Mouse (Mus musculus) embryo, embryonic 11 days (tissue): ENCODE data around the gene Ramp3.
"Not testable (repeated sequence)": the region's sequence is repeated elsewhere in the genome, so short reads cannot be mapped to it uniquely, and the experiment has no call there.

Source experiments
- DNase-seq: peaks from one replicate; pipeline ENCODE4 v3.0.0-alpha.2; 2015

Ramp3 gene

DNA sequence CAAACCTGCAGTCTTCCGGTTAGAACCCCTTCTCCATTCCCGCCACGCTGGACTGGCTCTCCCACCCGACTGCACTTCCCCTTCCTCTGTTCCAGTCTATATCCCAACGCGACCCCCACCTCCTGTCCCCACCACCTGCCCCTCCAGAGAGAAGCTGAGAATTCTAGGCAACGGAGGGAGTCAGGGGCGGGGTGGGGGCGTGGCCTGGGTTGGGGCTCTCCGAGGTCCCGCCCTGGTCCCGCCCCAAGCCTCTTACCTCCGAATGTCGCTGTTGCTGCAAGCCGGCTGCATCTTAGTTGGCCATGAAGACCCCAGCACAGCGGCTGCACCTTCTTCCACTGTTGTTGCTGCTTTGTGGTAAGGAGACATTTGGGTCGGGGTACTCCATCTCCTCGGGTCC lies at the start of gene Ramp3:
Gene Ramp3 (plus strand): TSS at position 251 of the 400 bp plus-strand sequence.
- peak; percentile 88 for DNase-seq

DNA sequence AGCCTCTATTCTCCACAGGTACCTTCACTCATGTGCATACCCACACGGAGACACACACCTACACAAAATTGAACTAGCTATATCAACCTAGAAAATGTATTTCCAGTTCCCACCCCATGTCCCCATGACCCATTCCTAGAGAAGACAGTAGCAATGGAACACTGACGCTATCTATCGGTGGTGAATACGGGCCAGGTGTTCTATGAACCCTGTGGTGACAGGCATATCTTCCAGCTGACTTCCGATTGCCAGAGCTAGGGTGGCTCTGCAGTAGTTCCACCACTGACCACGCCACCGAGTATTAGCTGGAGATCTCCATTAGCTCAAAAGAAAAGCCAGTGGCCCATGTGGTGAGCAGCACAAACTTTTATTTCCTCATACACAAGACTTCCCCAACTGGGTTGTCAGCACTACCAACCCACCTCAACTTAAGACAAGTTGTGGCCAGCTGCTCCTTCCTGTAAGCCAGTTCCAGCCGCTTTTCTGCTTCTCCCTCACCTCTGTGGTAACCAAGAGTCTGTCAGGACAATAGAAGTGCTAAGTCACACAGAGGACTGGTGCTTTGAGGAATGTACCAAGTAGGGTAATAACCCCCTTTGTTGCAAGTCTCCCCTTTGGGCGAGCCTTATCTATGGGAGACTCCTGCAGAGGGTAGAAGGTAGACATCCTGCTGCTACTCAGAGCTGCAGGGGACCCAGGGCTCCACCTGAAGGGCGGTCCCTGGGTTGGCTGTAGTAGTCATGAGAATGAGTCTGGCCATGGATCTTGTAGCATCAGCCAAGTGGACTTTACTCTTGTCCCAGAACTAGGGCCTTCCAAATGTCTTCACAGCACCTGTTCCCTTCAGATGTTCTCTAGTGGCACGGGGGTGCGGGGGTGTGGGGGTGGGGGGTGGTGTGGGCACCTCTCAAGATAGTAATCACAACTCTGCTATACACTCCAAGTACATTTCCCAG lies 42.8 kb upstream of the Ramp3 start:
- DNase-seq, result no peak

DNA sequence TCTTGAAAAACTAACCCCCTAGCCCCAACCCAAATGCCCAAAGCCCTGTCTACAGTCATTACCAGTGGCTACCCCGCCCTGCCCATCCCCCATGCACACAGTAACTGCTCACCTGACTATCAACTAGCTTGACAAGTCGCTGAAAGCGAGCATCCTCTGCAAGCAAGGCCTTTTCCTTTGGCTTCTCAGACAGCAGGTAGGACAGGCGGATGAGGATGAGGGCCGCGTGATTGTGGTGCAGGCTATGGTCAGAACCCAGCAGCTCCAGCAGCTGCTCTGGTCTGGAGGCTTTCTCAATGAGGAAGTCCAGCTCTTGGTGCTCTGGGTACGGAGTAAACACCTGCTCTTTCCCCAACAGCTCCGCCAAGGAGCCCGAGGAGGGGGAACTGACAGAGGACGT lies 34.6 kb upstream of the Ramp3 start:
- no peak for DNase-seq

DNA sequence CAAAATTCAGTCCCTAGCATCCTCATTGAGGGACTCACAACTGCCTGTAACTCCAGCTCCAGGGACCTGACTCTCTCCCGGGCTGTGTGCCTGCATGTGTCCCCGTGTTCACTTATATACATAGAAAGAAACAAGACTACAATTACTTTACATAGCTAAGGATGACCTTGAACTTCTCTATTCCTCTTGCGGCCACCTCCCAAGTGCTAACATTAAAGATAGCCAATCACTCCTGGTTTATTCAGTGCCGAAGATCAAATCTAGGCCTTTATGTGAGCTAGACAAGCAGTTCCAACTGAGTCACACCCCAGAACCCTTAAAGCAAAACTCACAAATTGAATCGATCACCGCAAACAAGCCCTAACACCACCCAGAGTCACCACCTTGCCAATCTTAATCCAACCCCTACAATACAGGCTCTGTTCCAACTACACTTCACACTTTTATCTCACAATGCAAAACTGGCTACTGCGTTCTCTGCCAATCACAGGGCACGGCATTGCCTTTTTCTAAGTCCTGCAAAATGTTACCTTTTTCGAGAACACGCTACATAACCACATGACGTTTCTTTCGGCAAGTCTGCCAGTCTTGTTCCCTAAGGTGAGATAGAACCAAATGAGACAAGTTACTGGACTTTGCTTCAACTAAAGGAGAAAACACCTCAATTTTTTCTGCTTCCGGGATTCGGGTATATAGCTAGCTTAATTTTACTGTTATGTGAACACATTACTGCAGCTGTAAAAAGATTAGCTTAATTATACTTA lies 33.5 kb upstream of the Ramp3 start:
- no peak for DNase-seq

DNA sequence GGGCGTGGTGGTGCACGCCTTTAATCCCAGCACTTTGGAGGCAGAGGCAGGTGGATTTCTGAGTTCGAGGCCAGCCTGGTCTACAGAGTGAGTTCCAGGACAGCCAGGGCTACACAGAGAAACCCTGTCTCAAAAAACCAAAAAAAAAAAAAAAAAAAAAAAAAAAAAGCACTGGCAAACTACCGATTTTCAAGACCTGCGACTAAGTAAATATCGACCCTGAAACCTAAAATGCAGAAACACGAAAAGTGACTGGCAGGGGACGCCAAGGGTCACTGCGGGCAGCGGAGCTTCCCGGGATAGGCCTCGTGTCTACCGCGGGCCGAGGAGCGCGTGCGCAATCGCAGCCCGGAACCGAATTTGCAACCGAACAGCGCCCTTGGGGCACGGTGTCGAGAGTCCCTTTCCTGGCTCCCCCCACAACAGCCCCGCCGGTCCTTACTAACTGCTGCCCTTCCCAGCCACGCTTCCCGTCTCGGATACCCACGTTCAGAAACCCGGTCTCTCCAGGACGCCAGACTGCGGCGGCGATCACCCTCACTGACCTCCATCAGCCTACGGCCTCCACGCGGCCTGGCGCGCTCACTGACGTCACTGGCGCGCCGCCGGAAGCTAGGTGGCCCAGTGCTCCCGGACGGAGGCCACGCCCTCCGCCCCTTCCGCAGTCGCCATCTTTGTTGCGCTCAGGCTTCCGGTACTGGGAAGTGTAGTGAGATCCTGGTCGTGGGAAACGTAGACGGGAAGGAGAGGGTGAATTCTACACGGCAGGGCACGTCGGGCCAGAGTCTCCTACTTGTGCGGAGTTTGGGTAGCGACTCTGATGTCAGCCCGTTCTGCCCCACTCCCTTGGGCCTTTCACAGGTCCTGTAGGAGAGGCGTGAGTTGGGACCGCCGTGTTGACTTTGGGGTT lies 32.6 kb upstream of the Ramp3 start, which contains the start of gene Tbrg4:
Gene Tbrg4 (minus strand): TSS at position 590 of the 910 bp plus-strand sequence.
- peak; percentile 98 for DNase-seq

DNA sequence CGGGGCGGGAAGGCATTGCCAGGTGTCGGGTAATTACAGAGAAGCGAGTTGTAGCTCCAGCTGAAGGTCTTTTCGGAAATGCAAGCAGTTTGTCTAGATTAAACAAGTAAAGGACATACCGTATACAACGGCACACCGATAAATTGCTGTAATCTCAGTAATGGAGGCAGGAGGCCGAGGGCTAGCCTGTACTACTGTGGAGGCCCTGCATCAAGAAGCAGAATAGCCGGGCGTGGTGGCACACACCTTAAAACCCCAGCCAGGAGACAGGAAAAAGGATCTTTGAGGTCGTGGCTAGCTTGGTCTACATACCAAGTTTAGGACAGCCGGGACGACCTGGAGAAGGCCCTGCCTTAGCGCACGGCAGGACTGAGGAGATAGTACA lies 31.9 kb upstream of the Ramp3 start:
- DNase-seq, result no peak

DNA sequence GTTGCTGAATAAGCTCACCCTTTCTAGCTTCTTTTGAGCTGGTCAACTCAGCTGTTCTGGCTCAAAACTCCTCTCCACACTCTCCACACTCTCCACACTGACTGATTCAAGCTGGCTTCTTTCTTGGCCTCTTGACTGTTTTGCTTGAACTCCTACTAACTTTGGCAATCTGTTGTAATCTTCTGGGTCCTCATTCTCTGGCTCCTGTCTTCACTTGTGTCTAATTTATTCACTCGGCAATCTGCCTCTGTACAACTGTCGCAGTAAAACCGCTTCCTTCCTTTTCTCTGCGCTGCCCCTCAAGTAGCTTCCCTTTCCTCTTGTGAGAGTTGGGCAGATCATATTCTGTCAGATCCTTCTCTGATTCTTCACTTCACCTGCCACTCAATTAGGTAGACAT lies 30.6 kb upstream of the Ramp3 start:
- DNase-seq, result no peak

DNA sequence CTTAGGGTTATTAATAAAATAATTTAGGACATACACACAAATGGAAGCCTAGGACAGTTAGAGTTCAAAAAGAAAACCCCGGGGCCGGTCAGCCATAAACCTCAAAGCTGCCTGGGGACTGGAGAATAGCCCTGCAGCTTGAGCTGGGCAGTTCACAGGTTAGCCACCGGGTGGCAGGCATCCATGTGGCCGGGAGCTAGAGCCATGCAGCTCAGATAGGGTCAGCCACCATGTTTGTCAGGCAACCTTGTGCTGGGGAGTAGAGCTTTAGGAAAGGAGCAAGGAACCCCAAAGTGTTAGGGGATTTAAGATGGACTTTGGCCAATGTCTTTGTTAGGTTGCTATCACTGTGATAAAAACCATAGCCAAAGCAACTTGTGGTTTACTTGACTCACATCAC lies 29.8 kb upstream of the Ramp3 start:
- DNase-seq, result peak; percentile 74

DNA sequence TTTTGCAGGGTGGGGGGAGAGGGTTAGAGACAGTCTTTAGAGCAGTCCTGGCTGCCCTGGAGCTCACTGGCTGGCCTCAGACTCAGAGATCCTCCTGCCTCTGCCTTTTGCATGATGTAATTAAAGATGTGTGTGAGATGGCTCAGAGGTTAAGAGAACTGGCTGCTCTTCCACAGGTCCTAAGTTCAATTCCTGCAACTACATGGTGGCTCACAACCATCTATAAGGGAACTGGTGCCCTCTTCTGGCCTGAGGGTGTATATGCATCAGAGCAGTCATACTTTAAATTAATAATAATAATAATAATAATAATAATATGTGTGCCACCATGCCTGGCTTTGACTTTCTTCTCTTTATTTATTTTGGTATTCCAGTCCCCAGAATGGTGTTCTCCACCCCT lies 28.7 kb upstream of the Ramp3 start:
- DNase-seq, result peak; percentile 26

DNA sequence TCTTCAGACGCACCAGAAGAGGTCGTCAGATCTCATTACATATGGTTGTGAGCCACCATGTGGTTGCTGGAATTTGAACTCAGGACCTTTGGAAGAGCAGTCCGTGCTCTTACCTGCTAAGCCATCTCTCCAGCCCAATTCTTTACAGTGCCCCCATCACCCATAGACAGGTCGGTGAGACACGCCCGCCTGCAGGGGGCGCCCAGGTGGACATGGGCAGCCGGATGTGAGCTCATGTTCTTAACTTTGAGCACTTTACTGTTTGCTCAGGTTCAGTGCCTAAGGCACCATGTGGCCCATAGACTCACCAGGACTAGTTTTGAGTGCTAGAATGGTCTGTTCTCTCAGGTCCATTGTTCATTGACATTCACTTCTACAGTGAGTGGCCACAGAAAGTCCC lies 22.2 kb upstream of the Ramp3 start:
- no peak for DNase-seq

DNA sequence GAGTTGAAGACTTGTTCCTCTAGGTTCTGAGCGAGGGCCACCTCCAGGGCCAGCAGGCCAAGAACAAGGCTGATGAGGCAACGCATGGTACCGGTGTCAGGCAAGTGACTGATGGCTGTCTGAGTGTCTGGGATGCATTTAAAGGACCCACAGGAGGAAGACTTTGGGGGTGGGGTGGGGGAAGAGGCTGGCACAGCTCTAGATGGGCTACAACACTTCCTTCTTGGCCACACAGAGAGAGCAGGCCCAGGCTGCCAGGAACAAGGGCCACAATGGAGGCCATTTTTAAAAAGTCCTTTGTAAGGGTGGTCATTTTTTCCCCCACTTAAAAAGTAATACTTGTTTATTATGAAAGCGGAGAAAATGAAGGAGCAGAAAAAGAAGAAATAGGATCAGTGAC lies 19.8 kb upstream of the Ramp3 start, which contains the start of gene Wap:
Gene Wap (minus strand): TSS at position 101 of the 400 bp plus-strand sequence.
- DNase-seq, result no peak

DNA sequence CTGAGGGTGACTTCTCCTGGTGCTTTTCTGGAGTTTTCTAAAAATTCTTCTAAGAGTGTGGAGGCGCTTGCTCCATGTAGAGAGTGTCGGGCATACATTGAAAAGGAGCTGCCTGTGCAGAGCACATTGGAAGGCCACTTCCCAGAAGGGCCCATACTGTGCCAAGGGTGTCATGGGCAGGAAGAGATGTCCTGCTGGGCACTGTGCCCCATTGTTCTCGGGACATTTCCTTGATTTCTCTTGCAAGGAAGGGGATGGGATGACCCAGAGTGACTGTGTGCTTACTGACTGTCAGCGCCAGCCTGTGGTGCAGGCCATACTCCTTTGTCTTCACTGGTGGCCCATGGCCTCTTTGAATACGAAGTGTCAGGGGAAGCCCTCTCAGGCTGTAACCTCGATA lies 19.2 kb upstream of the Ramp3 start:
- no peak for DNase-seq

DNA sequence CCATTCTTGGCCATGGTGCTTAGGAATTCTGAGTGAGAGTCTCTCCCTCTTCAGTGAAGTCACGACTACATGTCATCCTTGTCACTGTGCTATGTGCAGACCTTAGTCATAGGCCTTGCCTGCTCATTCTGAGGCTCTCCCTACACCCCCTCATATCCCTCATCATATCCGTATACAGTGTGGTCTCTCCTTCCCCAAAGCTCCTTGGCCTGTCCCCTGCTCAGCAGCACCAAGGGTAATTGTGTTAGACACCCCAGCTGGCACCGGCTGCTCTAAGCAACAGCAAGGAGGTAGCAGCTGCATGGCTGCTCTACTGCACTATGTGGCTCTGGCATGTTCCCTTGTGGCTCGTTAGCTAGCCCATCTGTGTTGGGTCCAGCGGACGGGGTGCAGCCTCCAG lies 13.8 kb upstream of the Ramp3 start:
- DNase-seq, result no peak

DNA sequence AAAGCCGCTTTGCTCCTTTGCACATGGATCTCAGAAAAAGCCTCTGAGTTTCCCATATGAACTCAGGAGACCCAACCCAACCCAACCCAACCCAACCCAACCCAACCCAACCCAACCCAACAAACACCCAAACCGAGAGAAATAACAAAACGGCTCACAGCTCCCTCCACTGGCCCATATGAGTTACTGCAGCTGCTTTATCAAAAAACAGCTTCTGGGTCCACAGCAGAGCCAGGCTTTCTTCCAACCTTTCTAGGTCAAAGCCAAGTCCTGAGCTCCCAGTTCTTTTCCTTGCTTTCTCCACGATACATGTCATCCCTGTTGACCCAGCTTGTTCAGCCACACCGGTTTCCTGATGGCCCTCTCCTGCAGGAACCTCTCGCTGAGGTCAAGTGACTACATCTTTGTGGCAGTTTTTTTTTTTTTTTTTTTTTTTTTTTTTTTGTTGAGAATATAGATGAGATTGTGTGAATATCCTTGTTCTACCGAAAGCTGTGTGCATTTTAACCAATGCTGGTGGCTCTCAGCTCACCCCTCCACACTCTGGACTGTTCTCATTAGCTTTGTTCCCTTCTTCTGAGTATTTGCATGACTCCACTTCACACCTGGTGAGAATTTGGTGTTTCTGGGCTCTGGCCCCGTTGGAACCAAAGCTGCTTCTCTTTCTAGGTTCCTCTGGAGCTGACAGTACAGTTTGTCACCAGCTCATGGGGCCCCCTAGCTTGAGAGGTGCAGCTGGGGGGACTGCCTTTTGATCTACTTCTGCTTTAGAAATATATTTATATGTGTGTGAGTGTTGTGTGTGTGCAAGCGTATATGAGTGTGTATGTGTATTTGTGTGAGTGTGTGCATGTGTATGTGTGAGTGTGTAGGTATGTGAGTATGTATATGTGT lies 10.2 kb upstream of the Ramp3 start:
- no peak for DNase-seq

DNA sequence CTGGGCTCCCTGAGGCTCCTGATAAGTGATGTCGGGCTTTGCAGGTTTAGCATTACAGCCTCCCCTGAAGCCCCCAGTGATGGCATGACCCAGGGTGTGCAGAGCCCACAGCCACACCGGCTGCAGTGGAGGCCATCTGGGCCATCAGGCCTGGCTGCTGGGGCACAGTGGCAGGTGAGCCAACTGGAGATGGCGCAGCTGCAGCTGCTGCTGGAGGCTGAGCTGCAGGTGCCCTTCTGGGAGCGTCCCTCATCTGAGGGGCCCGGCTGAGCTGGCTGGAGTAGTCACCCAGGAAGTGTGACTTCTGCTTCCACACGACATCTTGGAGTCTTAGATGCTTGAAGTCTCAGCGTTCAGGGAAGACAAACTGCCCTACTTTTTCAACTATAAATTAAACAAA lies 7.8 kb upstream of the Ramp3 start:
- no peak for DNase-seq

DNA sequence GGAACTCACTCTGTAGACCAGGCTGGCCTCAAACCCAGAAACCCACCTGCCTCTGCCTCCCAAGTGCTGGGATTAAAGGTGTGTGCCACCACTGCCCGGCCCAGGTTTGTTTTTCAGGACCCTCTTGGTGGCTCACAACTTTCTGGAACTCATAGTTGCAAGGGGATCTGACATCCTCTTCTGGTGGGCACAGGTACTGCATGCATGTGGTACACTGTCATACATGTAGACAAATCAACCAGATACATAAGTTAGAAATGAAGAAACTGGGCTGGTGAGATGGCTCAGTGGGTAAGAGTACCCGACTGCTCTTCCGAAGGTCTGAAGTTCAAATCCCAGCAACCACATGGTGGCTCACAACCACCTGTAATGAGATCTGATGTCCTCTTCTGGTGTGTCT lies 5.3 kb upstream of the Ramp3 start:
- DNase-seq, result not testable (repeated sequence)

DNA sequence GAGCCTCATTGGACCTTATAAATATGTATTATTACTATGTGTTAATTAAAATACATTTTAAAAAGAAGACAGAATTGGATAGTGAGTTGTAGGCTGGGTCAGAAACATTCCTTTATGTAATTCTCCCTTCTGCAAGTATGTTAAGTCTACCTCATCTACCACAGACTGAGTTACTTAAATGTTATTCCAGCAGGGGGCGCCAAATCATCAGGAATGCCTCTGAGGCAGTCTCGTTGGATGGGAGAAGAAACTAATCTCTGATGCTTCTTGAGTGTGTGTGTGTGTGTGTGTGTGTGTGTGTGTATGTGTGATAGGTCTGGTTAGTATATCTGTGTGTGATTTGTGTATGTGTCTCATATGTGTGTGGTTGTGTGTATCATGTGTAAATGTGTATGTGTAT lies 3.4 kb upstream of the Ramp3 start:
- peak; percentile 93 for DNase-seq

DNA sequence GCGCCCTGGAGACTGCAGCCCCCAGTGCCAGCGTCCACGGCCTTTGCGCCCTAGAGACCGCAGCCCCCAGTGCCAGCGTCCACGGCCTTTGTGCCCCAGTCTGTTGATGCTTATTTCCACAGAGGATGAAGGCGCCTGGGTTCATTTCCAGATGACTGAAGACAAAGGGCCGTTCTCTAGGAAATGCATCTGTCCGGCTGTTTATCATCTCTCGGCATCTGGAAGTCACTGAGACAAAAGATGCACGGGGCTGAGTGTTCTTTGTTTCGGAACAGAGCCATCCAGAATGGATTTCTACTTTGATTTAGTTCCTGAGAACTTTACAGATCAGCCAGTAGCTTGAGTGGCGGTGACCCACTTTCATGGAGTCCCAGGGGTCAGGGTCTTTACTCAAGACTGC lies 2.9 kb downstream of the Ramp3 start:
- DNase-seq, result no peak

DNA sequence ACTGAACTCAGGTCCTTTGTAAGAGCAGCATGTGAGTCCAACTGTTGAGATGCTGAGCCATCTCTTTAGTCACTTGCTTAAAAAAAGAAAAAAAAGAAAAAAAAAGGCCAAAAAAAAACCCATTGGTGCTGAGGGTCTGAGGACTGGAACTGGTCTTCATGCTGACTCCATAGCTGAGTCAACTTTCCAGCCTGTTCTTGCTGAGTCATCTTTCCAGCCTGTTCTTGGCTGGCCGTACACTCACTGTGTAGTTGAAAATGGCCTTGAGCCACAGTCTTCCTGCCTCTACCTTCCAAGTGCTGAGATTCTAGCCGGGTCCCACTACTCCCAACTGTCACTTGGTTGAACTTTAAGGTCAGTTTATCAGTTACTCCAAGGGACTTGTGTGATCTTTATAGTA lies 8.3 kb downstream of the Ramp3 start:
- DNase-seq, result no peak

DNA sequence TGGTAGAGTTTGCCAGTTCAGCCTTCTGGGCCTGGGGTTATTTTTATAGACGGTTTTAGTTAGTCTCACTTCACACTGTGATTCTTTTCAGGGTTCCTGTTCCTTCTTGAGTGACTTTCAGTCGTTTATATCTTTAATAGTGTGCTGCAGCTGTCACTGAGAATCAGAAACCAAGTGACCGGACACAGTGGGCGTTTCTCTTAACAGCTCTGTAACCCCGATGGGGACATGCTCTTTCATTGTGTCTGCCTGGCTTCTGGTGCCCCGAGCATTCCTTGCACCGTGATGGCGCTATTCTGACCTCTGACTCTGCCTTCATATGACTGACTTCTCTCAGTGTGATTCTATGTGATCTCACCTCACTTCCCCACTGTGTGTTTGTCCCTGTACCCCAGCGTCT lies 10.7 kb downstream of the Ramp3 start:
- DNase-seq, result peak; percentile 28

DNA sequence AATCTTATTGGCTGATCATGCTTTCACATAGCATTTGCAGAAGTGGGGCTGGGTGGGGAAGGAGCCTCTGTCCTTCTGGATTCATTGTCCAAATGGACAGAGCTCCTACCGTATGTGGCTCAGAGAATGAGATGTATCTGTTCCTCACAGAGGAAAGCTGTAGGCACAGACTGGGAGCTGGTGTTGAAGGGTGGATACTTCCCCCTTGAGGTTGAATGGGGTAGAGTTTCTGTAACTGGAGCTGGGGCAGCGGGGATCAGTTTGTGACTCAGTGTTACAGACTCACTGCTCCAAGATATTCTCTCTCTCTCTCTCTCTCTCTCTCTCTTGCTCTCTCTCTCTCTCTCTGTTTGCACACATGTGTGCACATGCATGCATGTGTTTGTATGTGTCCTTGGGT lies 11.7 kb downstream of the Ramp3 start:
- no peak for DNase-seq

DNA sequence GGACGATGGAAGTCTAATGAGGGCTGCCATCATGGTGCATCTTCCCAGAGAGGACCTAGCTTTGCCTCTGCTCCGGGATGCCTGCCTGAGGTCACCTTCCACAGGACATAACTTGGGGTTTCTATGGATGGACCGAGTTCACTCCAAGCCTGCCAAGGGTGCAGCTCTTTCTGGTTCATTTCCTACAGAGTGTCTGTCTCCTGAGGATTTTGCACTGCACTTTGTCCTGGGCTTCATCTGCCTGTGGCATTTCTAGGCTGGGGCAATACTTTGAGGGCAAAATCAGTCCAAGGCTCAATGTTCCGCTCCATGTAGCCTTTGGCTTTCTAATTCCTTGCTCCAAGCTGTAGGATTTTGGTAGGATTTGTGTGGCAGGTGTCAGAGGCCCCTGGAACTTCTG lies 12.5 kb downstream of the Ramp3 start:
- no peak for DNase-seq
